Mouse (Mus musculus) urinary bladder, adult 18-20 months (tissue): ENCODE results near the gene Rbpj.

Experiments
- DNase-seq, 2 experiments: peaks; one replicate each; pipeline ENCODE4 v3.0.0; 2022; ENCODE audit warnings: low spot score in 2 of 2, mixed read lengths in 2 of 2

Gene Rbpj

GRCm38 (mm10) chr5:53590875-53591682, 125.1 kb downstream of the Rbpj start:
- DNase-seq = peak in 1 of 2 experiments; percentile 33

GRCm38 (mm10) chr5:53591683-53592050, 125.7 kb downstream of the Rbpj start:
- DNase-seq = no peak

- DNase-seq = no peak
Measured at GRCm38 (mm10) chr5:53593080-53593688, 127.2 kb downstream of the Rbpj start.

GRCm38 (mm10) chr5:53594274-53594673, 128.3 kb downstream of the Rbpj start:
- no peak for DNase-seq

- DNase-seq = no peak
Measured at GRCm38 (mm10) chr5:53598510-53598909, 132.6 kb downstream of the Rbpj start.

- DNase-seq = no peak
Measured at GRCm38 (mm10) chr5:53599116-53599515, 133.2 kb downstream of the Rbpj start.

- DNase-seq = no peak
Measured at GRCm38 (mm10) chr5:53602194-53602593, 136.2 kb downstream of the Rbpj start.

- no peak for DNase-seq
Measured at GRCm38 (mm10) chr5:53605450-53605849, 139.5 kb downstream of the Rbpj start.

GRCm38 (mm10) chr5:53607230-53607996, 141.5 kb downstream of the Rbpj start:
- DNase-seq = no peak

GRCm38 (mm10) chr5:53618844-53619243, 152.9 kb downstream of the Rbpj start:
- no peak for DNase-seq

GRCm38 (mm10) chr5:53632026-53632425, 166.1 kb downstream of the Rbpj start:
- DNase-seq = no peak

GRCm38 (mm10) chr5:53636795-53637194, 170.8 kb downstream of the Rbpj start:
- DNase-seq = no peak

- DNase-seq = no peak
Measured at GRCm38 (mm10) chr5:53637206-53637605, 171.3 kb downstream of the Rbpj start.

- DNase-seq = no peak
Measured at GRCm38 (mm10) chr5:53638647-53639046, 172.7 kb downstream of the Rbpj start.

- DNase-seq = no peak
Measured at GRCm38 (mm10) chr5:53646669-53647068, 180.7 kb downstream of the Rbpj start.

GRCm38 (mm10) chr5:53647358-53647757, 181.4 kb downstream of the Rbpj start:
- no peak for DNase-seq

GRCm38 (mm10) chr5:53656596-53656995, 190.6 kb downstream of the Rbpj start:
- no peak for DNase-seq

- DNase-seq = no peak
Measured at GRCm38 (mm10) chr5:53657925-53658324, 192.0 kb downstream of the Rbpj start.

- DNase-seq = no peak
Measured at GRCm38 (mm10) chr5:53661508-53661907, 195.6 kb downstream of the Rbpj start.

- DNase-seq = no peak
Measured at GRCm38 (mm10) chr5:53662413-53662812, 196.5 kb downstream of the Rbpj start.

GRCm38 (mm10) chr5:53663665-53664064, 197.7 kb downstream of the Rbpj start:
- DNase-seq = no peak

GRCm38 (mm10) chr5:53668021-53668420, 202.1 kb downstream of the Rbpj start:
- no peak for DNase-seq
